In the genomic region with DNA sequence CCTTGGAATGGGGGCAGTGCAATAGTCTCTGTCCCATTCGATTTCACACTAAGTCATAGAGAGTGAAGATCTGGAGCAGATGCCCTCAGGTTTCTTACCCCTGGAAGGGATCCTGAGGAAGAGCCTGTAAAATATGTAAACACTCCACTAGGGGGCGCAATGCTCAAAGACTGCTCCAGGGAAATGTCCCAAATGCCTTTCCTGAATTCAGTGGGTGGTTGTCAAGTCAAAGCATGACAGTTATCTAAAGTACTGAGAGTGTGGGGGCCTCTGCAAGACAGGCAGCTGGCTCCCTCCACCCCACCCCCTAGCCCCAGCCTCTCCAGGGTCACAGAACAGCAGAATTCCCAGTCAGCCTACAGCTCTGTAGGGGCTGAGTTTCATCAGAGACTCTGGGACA, we compare ENCODE assay signal across 12 mouse cellular contexts. TPM values are rescaled to one million over a fixed set of nuclear protein-coding genes. Genes with fewer than 3 reads are reported as not detected.
DNase-seq lines count a peak whose midpoint lies in the region; ATAC-seq lines count a peak whose summit lies in the region.
"Had no signal": no experiment of that assay in that cellular context is flagged by ENCODE, and none has a peak within 500 bp of the region (broad histone marks: within the 10 kb centered on the region; RNA-seq: fewer than 3 reads in every experiment).

No protein-coding gene starts in this region.

- 24% methylated on average over 2 of the region's 2 CpGs for WGBS in embryonic facial prominence, embryonic 11.5 days

- H3K9me3 ChIP-seq in embryonic facial prominence, embryonic 11.5 days (replicated peaks; ENCODE audit: control insufficient read depth, low read length), result no peaks in the 10 kb centered on the region
- H3K9me3 ChIP-seq: heart, embryonic 13.5 days; liver, embryonic 15.5 days had no signal

- no peaks in the 10 kb centered on the region for H3K27me3 ChIP-seq in embryonic facial prominence, embryonic 11.5 days (ENCODE audit: control insufficient read depth, insufficient read depth, low read length)
- H3K27me3 ChIP-seq: liver, embryonic 15.5 days had no signal

- no peak overlapping the region for H3K9ac ChIP-seq in embryonic facial prominence, embryonic 11.5 days (replicated peaks; ENCODE audit: low read length)
- H3K9ac ChIP-seq: heart, embryonic 13.5 days; liver, embryonic 15.5 days had no signal

- H3K36me3 ChIP-seq in embryonic facial prominence, embryonic 11.5 days (replicated peaks; ENCODE audit: control insufficient read depth, insufficient read depth, low read depth, low read length), result no peaks in the 10 kb centered on the region
- H3K36me3 ChIP-seq: heart, embryonic 13.5 days; liver, embryonic 15.5 days had no signal

- no peaks in the 10 kb centered on the region for H3K4me1 ChIP-seq in embryonic facial prominence, embryonic 11.5 days (ENCODE audit: control insufficient read depth, insufficient read depth, low read length)

- DNase-seq in kidney, adult 9 months, result peak; percentile 27
- DNase-seq in kidney, adult 18-20 months, result no peak
- peak; percentile 11 for DNase-seq in urinary bladder, postnatal 25 days (ENCODE audit: low spot score)
- DNase-seq in urinary bladder, adult 18-20 months (ENCODE audit: low spot score in 2 of 2), result no peak
- DNase-seq in embryonic facial prominence, embryonic 11.5 days (ENCODE audit: low spot score), result peak; percentile 47
- DNase-seq in adrenal gland, adult 8-10 months, result no peak
- DNase-seq in urinary bladder, postnatal 10 days (ENCODE audit: low spot score), result no peak
- DNase-seq: adrenal gland, postnatal 36 days; spleen, adult 18-20 months had no signal

- no peak overlapping the region for H3K4me2 ChIP-seq in embryonic facial prominence, embryonic 11.5 days (ENCODE audit: low read depth, low read length)
- H3K4me2 ChIP-seq: heart, embryonic 13.5 days; liver, embryonic 15.5 days had no signal

- no peak for ATAC-seq in embryonic facial prominence, embryonic 11.5 days (replicated peaks; ENCODE audit: insufficient number of reproducible peaks, low FRiP score, low TSS enrichment, low read depth)
- no peak for ATAC-seq in monocyte, adult 5-6 weeks (replicated peaks; ENCODE audit: insufficient number of reproducible peaks, low FRiP score, low TSS enrichment, poor library complexity, severe bottlenecking)

- H3K27ac ChIP-seq in embryonic facial prominence, embryonic 11.5 days (replicated peaks; ENCODE audit: low read depth, low read length), result no peak overlapping the region
- H3K27ac ChIP-seq: heart, embryonic 13.5 days; liver, embryonic 15.5 days had no signal

- no peak overlapping the region for H3K4me3 ChIP-seq in embryonic facial prominence, embryonic 11.5 days (ENCODE audit: low read depth, low read length)
- H3K4me3 ChIP-seq: heart, embryonic 13.5 days; liver, embryonic 15.5 days had no signal

RNA-seq across cellular contexts. Expression of a gene that starts 27.7 kb away (rescaled TPM):
- polyA plus RNA-seq in embryonic facial prominence, embryonic 11.5 days (2014; fragmentation: Nextera tagmentation; extraction: Ambion mirVana), result 1.7 and 2.3 TPM in 2 replicates
- total RNA-seq in adrenal gland, adult 8-10 months (2022), result under 1 TPM in 3 of 4 experiments, not detected in 1; 0.67 to 0.81 (median 0.73) TPM
- total RNA-seq in monocyte, adult 5-6 weeks (2017), result 0.43 to 3.4 TPM (median 1.7 TPM) in 3 replicates

Comparison
In these comparisons a context has a peak if more than half of its experiments do, and no peak if none do; other contexts are left out.
1. DNase-seq: peak in kidney, adult 9 months (single experiment), urinary bladder, postnatal 25 days (single experiment) and embryonic facial prominence, embryonic 11.5 days (single experiment); none in kidney, adult 18-20 months (single experiment), urinary bladder, adult 18-20 months (0 of 2), adrenal gland, adult 8-10 months (single experiment) and urinary bladder, postnatal 10 days (single experiment).